Mouse (Mus musculus) olfactory bulb, adult 2 months (tissue): ENCODE data around the gene Mef2c.

Experiments
- CTCF ChIP-seq: fragments of 200-500 bp; IDR thresholded peaks from 2 replicates; pipeline ENCODE4 v1.5.1; 2012; ENCODE audit warnings: low read depth, mild to moderate bottlenecking, low read length, moderate library complexity; ENCODE audit not compliant: insufficient read depth
- POLR2A ChIP-seq: fragments of 200-500 bp; IDR thresholded peaks from 2 replicates; pipeline ENCODE4 v1.6.1; 2012; ENCODE audit warnings: mild to moderate bottlenecking, low read depth, low read length, moderate library complexity; ENCODE audit not compliant: insufficient read depth

GRCm38 (mm10) chr13:83608851-83609516, 105.2 kb downstream of the Mef2c start:
- no peak for TF ChIP-seq POLR2A
- no peak for TF ChIP-seq CTCF
